Mouse (Mus musculus) MEL (cell line): ENCODE measurements around the gene Cdx2. TPM values are rescaled to one million over a fixed set of nuclear protein-coding genes. Genes with fewer than 3 reads are reported as not detected.

Experiments used
- DNase-seq: peaks from one replicate; pipeline ENCODE4 v3.0.0; 2011; ENCODE audit warnings: low read depth, low spot score
- H3K27ac ChIP-seq: 2 replicates; pipeline ENCODE4 v1.5.1; 2012; ENCODE audit warnings: low read depth, mild to moderate bottlenecking, control low read depth, low read length, moderate library complexity; ENCODE audit not compliant: control insufficient read depth
- H3K27me3 ChIP-seq, 2 experiments: fragments of 150-350 bp in 1 of 2; sonication (generic) in 1 of 2; 2 replicates each; pipeline ENCODE4 v1.6.1; 2012; ENCODE audit warnings: low read length in 2 of 2, mild to moderate bottlenecking in 2 of 2, improper control_type of control experiment in 1 of 2, moderate library complexity in 1 of 2; ENCODE audit not compliant: insufficient read depth in 2 of 2, control insufficient read depth in 1 of 2
- H3K36me3 ChIP-seq, 2 experiments: 2 replicates each; pipeline ENCODE4 v1.6.1; 2012 to 2014; ENCODE audit warnings: low read length in 2 of 2, improper control_type of control experiment in 1 of 2, inconsistent platforms in 1 of 2, mild to moderate bottlenecking in 1 of 2; ENCODE audit not compliant: insufficient read depth in 2 of 2, control insufficient read depth in 1 of 2
- H3K4me1 ChIP-seq, 2 experiments: fragments of 150-350 bp in 1 of 2; sonication (generic) in 1 of 2; 2 replicates each; pipeline ENCODE4 v1.6.1; 2012; ENCODE audit warnings: low read length in 2 of 2, improper control_type of control experiment in 1 of 2, mild to moderate bottlenecking in 1 of 2; ENCODE audit not compliant: insufficient read depth in 2 of 2, control insufficient read depth in 1 of 2
- H3K4me3 ChIP-seq, 2 experiments: fragments of 150-350 bp in 1 of 2; sonication (generic) in 1 of 2; 2 replicates each; pipeline ENCODE4 v1.5.1; 2012; ENCODE audit warnings: low read depth in 2 of 2, low read length in 2 of 2, mild to moderate bottlenecking in 2 of 2, moderate library complexity in 2 of 2, control low read depth in 1 of 2, improper control_type of control experiment in 1 of 2; ENCODE audit not compliant: control insufficient read depth in 1 of 2, insufficient read depth in 1 of 2
- H3K79me2 ChIP-seq: 2 replicates; pipeline ENCODE4 v1.6.1; 2012; ENCODE audit warnings: mild to moderate bottlenecking, low read length, moderate library complexity; ENCODE audit not compliant: control insufficient read depth, poor library complexity, insufficient read depth
- H3K9ac ChIP-seq: 2 replicates; pipeline ENCODE4 v1.6.1; 2012; ENCODE audit warnings: low read depth, mild to moderate bottlenecking, control low read depth, low read length, moderate library complexity; ENCODE audit not compliant: control insufficient read depth, poor library complexity, severe bottlenecking
- H3K9me3 ChIP-seq: fragments of 150-350 bp; sonication (generic); replicated peaks from 2 replicates; pipeline ENCODE4 v1.6.1; 2012; ENCODE audit warnings: mild to moderate bottlenecking, low read length, improper control_type of control experiment, moderate library complexity; ENCODE audit not compliant: insufficient read depth
- BHLHE40 ChIP-seq: IDR thresholded peaks from 2 replicates; pipeline ENCODE4 v1.6.1; 2012; ENCODE audit warnings: low read depth, mild to moderate bottlenecking, inconsistent platforms, low read length, improper control_type of control experiment, borderline replicate concordance
- CTCF ChIP-seq, 3 experiments: IDR thresholded peaks in 2 of 3; conservative IDR thresholded peaks in 1 of 3; 2 replicates each; pipeline ENCODE4 v1.5.1; 2011 to 2012; ENCODE audit warnings: low read length in 3 of 3, low read depth in 2 of 3, mild to moderate bottlenecking in 2 of 3, improper control_type of control experiment in 1 of 3, inconsistent platforms in 1 of 3, mixed read lengths in 1 of 3, moderate library complexity in 1 of 3; ENCODE audit not compliant: control insufficient read depth in 1 of 3, insufficient read depth in 1 of 3, poor library complexity in 1 of 3, severe bottlenecking in 1 of 3
- EP300 ChIP-seq, 2 experiments: IDR thresholded peaks; 2 replicates each; pipeline ENCODE4 v1.6.1; 2011; ENCODE audit warnings: improper control_type of control experiment in 2 of 2, low read length in 2 of 2, low read depth in 1 of 2, mild to moderate bottlenecking in 1 of 2
- ETS1 ChIP-seq: IDR thresholded peaks from 2 replicates; pipeline ENCODE4 v1.6.1; 2012; ENCODE audit warnings: low read depth, mild to moderate bottlenecking, inconsistent platforms, low read length, improper control_type of control experiment, moderate library complexity
- GABPA ChIP-seq: IDR thresholded peaks from 2 replicates; pipeline ENCODE4 v1.6.1; 2012; ENCODE audit warnings: low read depth, mild to moderate bottlenecking, inconsistent platforms, low read length, improper control_type of control experiment, moderate library complexity
- GATA1 ChIP-seq: IDR thresholded peaks from 2 replicates; pipeline ENCODE4 v1.6.1; 2011; ENCODE audit warnings: low read depth, low read length, improper control_type of control experiment
- JUND ChIP-seq: IDR thresholded peaks from 2 replicates; pipeline ENCODE4 v1.6.1; 2011; ENCODE audit warnings: low read depth, mild to moderate bottlenecking, improper control_type of control experiment, low read length
- KAT2A ChIP-seq: conservative IDR thresholded peaks from 2 replicates; pipeline ENCODE4 v1.6.1; 2012; ENCODE audit warnings: low read depth, low read length, improper control_type of control experiment, inconsistent platforms
- MAFK ChIP-seq: IDR thresholded peaks from 2 replicates; pipeline ENCODE4 v1.6.1; 2011; ENCODE audit warnings: low read depth, mild to moderate bottlenecking, low read length, improper control_type of control experiment, borderline replicate concordance
- MXI1 ChIP-seq: IDR thresholded peaks from 2 replicates; pipeline ENCODE4 v1.6.1; 2011; ENCODE audit warnings: mild to moderate bottlenecking, low read depth, low read length, improper control_type of control experiment
- MYB ChIP-seq: IDR thresholded peaks from 2 replicates; pipeline ENCODE4 v1.6.1; 2011; ENCODE audit warnings: mild to moderate bottlenecking, low read depth, low read length, improper control_type of control experiment
- POLR2AphosphoS5 ChIP-seq: IDR thresholded peaks from 2 replicates; pipeline ENCODE4 v1.6.1; 2012; ENCODE audit warnings: low read depth, borderline replicate concordance, mild to moderate bottlenecking, inconsistent platforms, low read length, moderate library complexity, mixed read lengths
- RAD21 ChIP-seq: IDR thresholded peaks from 2 replicates; pipeline ENCODE4 v1.6.1; 2011; ENCODE audit warnings: mild to moderate bottlenecking, low read depth, low read length, improper control_type of control experiment
- SIN3A ChIP-seq: IDR thresholded peaks from 2 replicates; pipeline ENCODE4 v1.6.1; 2012; ENCODE audit warnings: low read length, improper control_type of control experiment, inconsistent platforms
- SMC3 ChIP-seq: IDR thresholded peaks from 2 replicates; pipeline ENCODE4 v1.6.1; 2011; ENCODE audit warnings: low read depth, low read length, improper control_type of control experiment
- TAL1 ChIP-seq: IDR thresholded peaks from 2 replicates; pipeline ENCODE4 v1.6.1; 2012; ENCODE audit warnings: mild to moderate bottlenecking, inconsistent platforms, low read length, moderate library complexity, mixed read lengths
- TBP ChIP-seq: IDR thresholded peaks from 2 replicates; pipeline ENCODE4 v1.8.0; 2011; ENCODE audit warnings: low read depth, low read length, improper control_type of control experiment
- TCF12 ChIP-seq: IDR thresholded peaks from 2 replicates; pipeline ENCODE4 v1.6.1; 2014; ENCODE audit warnings: low read depth, mild to moderate bottlenecking, inconsistent platforms, low read length, improper control_type of control experiment, moderate library complexity
- UBTF ChIP-seq: IDR thresholded peaks from 2 replicates; pipeline ENCODE4 v1.6.1; 2012; ENCODE audit warnings: low read depth, mild to moderate bottlenecking, inconsistent platforms, low read length, improper control_type of control experiment, moderate library complexity, borderline replicate concordance; ENCODE audit not compliant: insufficient read depth
- USF1 ChIP-seq: IDR thresholded peaks from 2 replicates; pipeline ENCODE4 v1.6.1; 2014; ENCODE audit warnings: low read depth, mild to moderate bottlenecking, inconsistent platforms, low read length, improper control_type of control experiment, moderate library complexity
- USF2 ChIP-seq, 2 experiments: IDR thresholded peaks; 2 replicates each; pipeline ENCODE4 v1.6.1; 2011 to 2012; ENCODE audit warnings: improper control_type of control experiment in 2 of 2, low read length in 2 of 2, borderline replicate concordance in 1 of 2, inconsistent platforms in 1 of 2, low read depth in 1 of 2, mild to moderate bottlenecking in 1 of 2; ENCODE audit not compliant: insufficient read depth in 1 of 2
- ZKSCAN1 ChIP-seq: IDR thresholded peaks from 2 replicates; pipeline ENCODE4 v1.6.1; 2012; ENCODE audit warnings: low read depth, mild to moderate bottlenecking, inconsistent platforms, low read length, improper control_type of control experiment, moderate library complexity
- ZMIZ1 ChIP-seq: IDR thresholded peaks from 2 replicates; pipeline ENCODE4 v1.6.1; 2012; ENCODE audit warnings: low read depth, mild to moderate bottlenecking, inconsistent platforms, low read length, improper control_type of control experiment, moderate library complexity
- polyA plus RNA-seq, 2 experiments: library from polyadenylated mRNA; stranded (reverse) in 1 of 2; unstranded in 1 of 2; fragments of >175 nt in 1 of 2; fragments of >200 nt in 1 of 2; gene quantifications; 2 replicates each; pipeline versions ENCODE4 v1.2.1 to v1.2.4; 2012; ENCODE audit warnings: low replicate concordance in 2 of 2, low read depth in 1 of 2; ENCODE audit not compliant: insufficient read length in 2 of 2, insufficient read depth in 1 of 2, missing spikeins in 1 of 2
- total RNA-seq: library from RNA; depleted of rRNA; stranded (reverse); fragments of 300-350 nt; gene quantifications from 2 replicates; pipeline ENCODE4 v1.2.3, GENCODE M21; 2012

The Cdx2 gene
- total and polyA plus RNA-seq, 3 experiments = not detected

- no peaks in the 10 kb centered on the region for H3K27me3 ChIP-seq
Observed at GRCm38 (mm10) chr5:147315432-147316075, 8.5 kb upstream of the Cdx2 start.

GRCm38 (mm10) chr5:147314646-147315431 is 7.8 kb upstream of the Cdx2 start:
- H3K4me3 ChIP-seq = no peak overlapping the region
- no peaks in the 10 kb centered on the region for H3K27me3 ChIP-seq
- H3K27ac ChIP-seq = no peak overlapping the region

More at GRCm38 (mm10) chr5:147315432-147316075, 8.5 kb upstream of the Cdx2 start:
- no peak overlapping the region for H3K27ac ChIP-seq
- no peaks in the 10 kb centered on the region for H3K9me3 ChIP-seq
- TF ChIP-seq SIN3A (no peak), BHLHE40 (no peak)
- H3K36me3 ChIP-seq = no peaks in the 10 kb centered on the region
- no peak overlapping the region for H3K9ac ChIP-seq
- H3K4me3 ChIP-seq = no peak overlapping the region
- no peak for DNase-seq
- H3K4me1 ChIP-seq = no peaks in the 10 kb centered on the region
- H3K79me2 ChIP-seq = no peaks in the 10 kb centered on the region

GRCm38 (mm10) chr5:147312830-147313685 is 6.0 kb upstream of the Cdx2 start:
- no peak overlapping the region for H3K9ac ChIP-seq
- H3K4me3 ChIP-seq = no peak overlapping the region
- TF ChIP-seq TBP (no peak), EP300 (IDR thresholded peaks at IDR 0.05; ENCODE audit: low read depth in 1 of 2, low read length in 2 of 2) (no peak), KAT2A (no peak), ZMIZ1 (no peak), SMC3 (no peak), ZKSCAN1 (no peak), GATA1 (no peak), CTCF (IDR thresholded peaks at IDR 0.05 in 2 of 3, conservative IDR thresholded peaks at IDR 0.05 in 1 of 3; ENCODE audit: control insufficient read depth in 1 of 3, insufficient read depth in 1 of 3, low read depth in 2 of 3, low read length in 3 of 3, poor library complexity in 1 of 3, severe bottlenecking in 1 of 3) (no peak), JUND (no peak), USF1 (no peak), TAL1 (no peak), MAFK (no peak; the same call in 1 of the 2 replicates), TCF12 (no peak)
- no peaks in the 10 kb centered on the region for H3K36me3 ChIP-seq
- no peak overlapping the region for H3K27ac ChIP-seq
- DNase-seq = no peak
- no peaks in the 10 kb centered on the region for H3K79me2 ChIP-seq
- no peaks in the 10 kb centered on the region for H3K9me3 ChIP-seq
- H3K4me1 ChIP-seq = no peaks in the 10 kb centered on the region
- H3K27me3 ChIP-seq = no peaks in the 10 kb centered on the region

More at GRCm38 (mm10) chr5:147314646-147315431, 7.8 kb upstream of the Cdx2 start:
- Histone ChIP-seq H3K36me3 (no peaks in the 10 kb centered on the region), H3K9ac (no peak overlapping the region), H3K79me2 (no peaks in the 10 kb centered on the region), H3K9me3 (no peaks in the 10 kb centered on the region), H3K4me1 (no peaks in the 10 kb centered on the region)
- TF ChIP-seq MYB = no peak
- no peak for TF ChIP-seq POLR2AphosphoS5
- no peak for TF ChIP-seq RAD21
- TF ChIP-seq GABPA = no peak
- no peak for TF ChIP-seq UBTF
- TF ChIP-seq MAFK = no peak
- no peak for TF ChIP-seq MXI1
- no peak for TF ChIP-seq ZMIZ1
- TF ChIP-seq SMC3 = no peak
- TF ChIP-seq ETS1 = no peak
- TF ChIP-seq USF2 (IDR thresholded peaks at IDR 0.05; ENCODE audit: borderline replicate concordance in 1 of 2, insufficient read depth in 1 of 2, low read depth in 1 of 2, low read length in 2 of 2) = no peak
- DNase-seq = no peak
